Mouse (Mus musculus) cortical plate, adult 2 months (tissue): ENCODE results near the gene Man2a1. TPM values are rescaled to one million over a fixed set of nuclear protein-coding genes. Genes with fewer than 3 reads are reported as not detected.

Source experiments
- H3K27ac ChIP-seq: fragments of 200-500 bp; 2 replicates; pipeline ENCODE4 v1.5.1; 2012; ENCODE audit warnings: low read length, control low read depth, inconsistent platforms; ENCODE audit not compliant: insufficient read depth
- H3K4me1 ChIP-seq: fragments of 200-500 bp; 2 replicates; pipeline ENCODE4 v1.6.1; 2011; ENCODE audit warnings: low read length; ENCODE audit not compliant: control insufficient read depth, insufficient read depth
- H3K4me3 ChIP-seq: fragments of 200-500 bp; 2 replicates; pipeline ENCODE4 v1.5.1; 2011; ENCODE audit warnings: mild to moderate bottlenecking, low read length, control low read depth; ENCODE audit not compliant: insufficient read depth
- CTCF ChIP-seq: fragments of 200-500 bp; IDR thresholded peaks from 2 replicates; pipeline ENCODE4 v1.5.1; 2011; ENCODE audit warnings: mild to moderate bottlenecking, control low read depth, low read length; ENCODE audit not compliant: insufficient read depth; ENCODE audit errors: extremely low read depth
- POLR2A ChIP-seq: fragments of 200-500 bp; IDR thresholded peaks from 2 replicates; pipeline ENCODE4 v1.6.1; 2011; ENCODE audit warnings: mild to moderate bottlenecking, low read length, control low read depth; ENCODE audit not compliant: insufficient read depth; ENCODE audit errors: extremely low read depth
- polyA plus RNA-seq: library from polyadenylated mRNA; depleted of rRNA; stranded (reverse); fragments of >200 nt; gene quantifications from 2 replicates; pipeline ENCODE4 v1.2.3, GENCODE M21; 2012

Man2a1 gene
- polyA plus RNA-seq, 1 experiment = 11.7 TPM

- TF ChIP-seq CTCF (no peak), POLR2A (no peak)
- no peak overlapping the region for H3K27ac ChIP-seq
- no peak overlapping the region for H3K4me3 ChIP-seq
- H3K4me1 ChIP-seq = no peaks in the 10 kb centered on the region
Measured at GRCm38 (mm10) chr17:64685216-64685903, 84.8 kb downstream of the Man2a1 start.

GRCm38 (mm10) chr17:64689614-64690013 is 89.1 kb downstream of the Man2a1 start:
- TF ChIP-seq POLR2A (no peak), CTCF (no peak)
- Histone ChIP-seq H3K27ac (no peak overlapping the region), H3K4me1 (no peaks in the 10 kb centered on the region), H3K4me3 (no peak overlapping the region)

GRCm38 (mm10) chr17:64697277-64697831 is 96.8 kb downstream of the Man2a1 start:
- TF ChIP-seq POLR2A (no peak), CTCF (no peak)
- Histone ChIP-seq H3K27ac (no peak overlapping the region), H3K4me1 (no peaks in the 10 kb centered on the region), H3K4me3 (no peak overlapping the region)

GRCm38 (mm10) chr17:64698516-64698915 is 98.0 kb downstream of the Man2a1 start:
- Histone ChIP-seq H3K27ac (no peak overlapping the region), H3K4me3 (no peak overlapping the region), H3K4me1 (no peaks in the 10 kb centered on the region)
- TF ChIP-seq POLR2A (no peak), CTCF (no peak)

- TF ChIP-seq POLR2A (no peak), CTCF (no peak)
- H3K4me3 ChIP-seq = no peak overlapping the region
- H3K27ac ChIP-seq = no peak overlapping the region
- no peaks in the 10 kb centered on the region for H3K4me1 ChIP-seq
Measured at GRCm38 (mm10) chr17:64703649-64704230, 103.2 kb downstream of the Man2a1 start.

- Histone ChIP-seq H3K4me3 (no peak overlapping the region), H3K4me1 (no peaks in the 10 kb centered on the region; the same call in 1 of the 2 replicates), H3K27ac (no peak overlapping the region)
- TF ChIP-seq POLR2A = no peak
- TF ChIP-seq CTCF = no peak
Measured at GRCm38 (mm10) chr17:64707529-64707928, 107.0 kb downstream of the Man2a1 start.

GRCm38 (mm10) chr17:64716318-64716717 is 115.8 kb downstream of the Man2a1 start:
- Histone ChIP-seq H3K4me1 (no peaks in the 10 kb centered on the region), H3K27ac (no peak overlapping the region), H3K4me3 (no peak overlapping the region)
- no peak for TF ChIP-seq POLR2A
- TF ChIP-seq CTCF = no peak

- H3K27ac ChIP-seq = no peak overlapping the region
- TF ChIP-seq CTCF (no peak), POLR2A (no peak)
- H3K4me3 ChIP-seq = no peak overlapping the region
- H3K4me1 ChIP-seq = no peaks in the 10 kb centered on the region
Measured at GRCm38 (mm10) chr17:64719760-64720159, 119.2 kb downstream of the Man2a1 start.

- TF ChIP-seq POLR2A (no peak), CTCF (no peak)
- no peak overlapping the region for H3K27ac ChIP-seq
- no peak overlapping the region for H3K4me3 ChIP-seq
- H3K4me1 ChIP-seq = no peaks in the 10 kb centered on the region
Measured at GRCm38 (mm10) chr17:64721112-64721511, 120.6 kb downstream of the Man2a1 start.

- Histone ChIP-seq H3K27ac (no peak overlapping the region), H3K4me3 (no peak overlapping the region), H3K4me1 (no peaks in the 10 kb centered on the region)
- TF ChIP-seq POLR2A (no peak), CTCF (no peak)
Measured at GRCm38 (mm10) chr17:64723162-64723561, 122.6 kb downstream of the Man2a1 start.
